Mouse (Mus musculus): Measurements from ENCODE around the gene Cyp2u1. TPM values are rescaled to one million over a fixed set of nuclear protein-coding genes. Genes with fewer than 3 reads are reported as not detected.
A peak's percentile ranks its signal among the peaks of the same experiment; 100 is the strongest.

The Cyp2u1 gene
- polyA plus RNA-seq, 1 experiment from 2014 or later: 2.3 TPM

GRCm38 (mm10) chr3:131271559-131272373 is 31.3 kb downstream of the Cyp2u1 start, which contains the start of gene Hadh:
Hadh (minus strand) TSS chr3:131272101.
- under 1% methylated on average over 54 of the region's 54 CpGs for WGBS
- H3K9ac ChIP-seq (replicated peaks; ENCODE audit: low read depth, low read length): peak within 1 kb of the TSS; percentile 59
- H3K4me2 ChIP-seq (replicated peaks; ENCODE audit: low read depth, low read length): peak within 1 kb of the TSS; percentile 64
- no peaks in the 10 kb centered on the region for H3K36me3 ChIP-seq (ENCODE audit: control insufficient read depth, insufficient read depth, low read length)
- H3K9me3 ChIP-seq (ENCODE audit: control insufficient read depth, low read depth, low read length): no peaks in the 10 kb centered on the region
- peak within 1 kb of the TSS; percentile 74; the same call in 1 of the 2 replicates for H3K27ac ChIP-seq (ENCODE audit: low read length)
- H3K4me3 ChIP-seq (ENCODE audit: low read depth, low read length): peak within 1 kb of the TSS; percentile 72
- H3K4me1 ChIP-seq (ENCODE audit: control insufficient read depth, insufficient read depth, low read length): peaks cover 10% of the 10 kb centered on the region; the same call in 1 of the 2 replicates
- ATAC-seq (ENCODE audit: insufficient number of reproducible peaks, insufficient read depth, low FRiP score, low read depth): peak; percentile 89
- no peaks in the 10 kb centered on the region for H3K27me3 ChIP-seq (ENCODE audit: control insufficient read depth, insufficient read depth, low read length)

GRCm38 (mm10) chr3:131271157-131271556 is 31.9 kb downstream of the Cyp2u1 start:
- Histone ChIP-seq H3K4me2 (replicated peaks; ENCODE audit: low read depth, low read length) (peak overlapping the region; percentile 64), H3K9ac (replicated peaks; ENCODE audit: low read depth, low read length) (peak overlapping the region; percentile 59), H3K27me3 (ENCODE audit: control insufficient read depth, insufficient read depth, low read length) (no peaks in the 10 kb centered on the region), H3K36me3 (ENCODE audit: control insufficient read depth, insufficient read depth, low read length) (no peaks in the 10 kb centered on the region), H3K9me3 (ENCODE audit: control insufficient read depth, low read depth, low read length) (no peaks in the 10 kb centered on the region), H3K4me3 (ENCODE audit: low read depth, low read length) (peak overlapping the region; percentile 72), H3K27ac (ENCODE audit: low read length) (peak overlapping the region; percentile 74; the same call in 1 of the 2 replicates), H3K4me1 (ENCODE audit: control insufficient read depth, insufficient read depth, low read length) (peaks cover 10% of the 10 kb centered on the region; the same call in 1 of the 2 replicates)
- peak; percentile 63 for ATAC-seq (ENCODE audit: insufficient number of reproducible peaks, insufficient read depth, low FRiP score, low read depth)
- WGBS: 6% methylated on average over 8 of the region's 8 CpGs

GRCm38 (mm10) chr3:131270381-131270780 is 32.6 kb downstream of the Cyp2u1 start:
- Histone ChIP-seq H3K4me2 (replicated peaks; ENCODE audit: low read depth, low read length) (peak overlapping the region; percentile 64), H3K27me3 (ENCODE audit: control insufficient read depth, insufficient read depth, low read length) (no peaks in the 10 kb centered on the region), H3K4me1 (ENCODE audit: control insufficient read depth, insufficient read depth, low read length) (peaks cover 10% of the 10 kb centered on the region; the same call in 1 of the 2 replicates), H3K9me3 (ENCODE audit: control insufficient read depth, low read depth, low read length) (no peaks in the 10 kb centered on the region), H3K9ac (replicated peaks; ENCODE audit: low read depth, low read length) (no peak overlapping the region), H3K27ac (ENCODE audit: low read length) (no peak overlapping the region), H3K4me3 (ENCODE audit: low read depth, low read length) (0 out of 2 replicates have a peak overlapping the region, but pooled peaks have one; percentile 8), H3K36me3 (ENCODE audit: control insufficient read depth, insufficient read depth, low read length) (no peaks in the 10 kb centered on the region)
- ATAC-seq (ENCODE audit: insufficient number of reproducible peaks, insufficient read depth, low FRiP score, low read depth): no peak
- WGBS: 46% methylated on average over 6 of the region's 6 CpGs

DNA sequence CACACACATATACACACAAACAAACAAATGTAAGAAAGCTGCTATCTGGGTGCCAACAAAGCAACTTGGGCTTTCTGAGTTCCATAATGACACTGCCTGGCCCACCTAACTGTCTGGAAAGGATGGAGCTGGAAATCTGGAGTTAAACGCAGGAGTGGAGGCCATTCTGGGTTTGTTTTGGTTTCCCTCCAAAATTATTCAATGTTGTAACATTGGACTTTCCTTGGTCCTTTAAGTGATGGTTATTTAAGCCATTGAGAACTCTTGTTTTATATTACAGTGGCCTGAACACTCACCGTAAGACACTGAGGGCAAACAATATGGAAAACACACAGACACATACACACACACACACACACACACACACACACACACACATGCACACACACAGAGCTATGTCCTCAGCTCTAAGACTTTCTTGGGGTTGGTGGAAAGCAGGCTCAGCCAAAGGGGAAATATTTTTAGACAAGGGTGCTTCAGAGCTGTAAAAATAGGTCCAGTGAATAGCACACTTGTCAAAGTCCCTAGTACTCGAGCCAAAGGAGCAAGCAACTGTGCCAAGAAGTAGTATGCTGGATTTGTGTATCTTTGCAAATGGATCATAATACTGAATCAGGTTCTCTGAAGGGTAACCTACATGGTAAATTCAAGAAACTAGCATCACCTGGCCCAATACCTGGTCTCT is 36.5 kb downstream of the Cyp2u1 start:
- no peaks in the 10 kb centered on the region for H3K27me3 ChIP-seq (ENCODE audit: control insufficient read depth, insufficient read depth, low read length)
- H3K36me3 ChIP-seq (ENCODE audit: control insufficient read depth, insufficient read depth, low read length): no peaks in the 10 kb centered on the region; the same call in 1 of the 2 replicates
- H3K4me3 ChIP-seq (ENCODE audit: low read depth, low read length): no peak overlapping the region
- H3K9ac ChIP-seq (replicated peaks; ENCODE audit: low read depth, low read length): no peak overlapping the region
- peaks cover 2% of the 10 kb centered on the region; the same call in 1 of the 2 replicates for H3K9me3 ChIP-seq (ENCODE audit: control insufficient read depth, low read depth, low read length)
- H3K4me1 ChIP-seq (ENCODE audit: control insufficient read depth, insufficient read depth, low read length): peaks cover 10% of the 10 kb centered on the region; the same call in 1 of the 2 replicates
- WGBS: 79% methylated on average over 3 of the region's 3 CpGs
- ATAC-seq (ENCODE audit: insufficient number of reproducible peaks, insufficient read depth, low FRiP score, low read depth): no peak
- no peak overlapping the region for H3K4me2 ChIP-seq (replicated peaks; ENCODE audit: low read depth, low read length)
- no peak overlapping the region for H3K27ac ChIP-seq (ENCODE audit: low read length)

- H3K27ac ChIP-seq (ENCODE audit: low read length): no peak overlapping the region
- peaks cover 9% of the 10 kb centered on the region; the same call in 1 of the 2 replicates for H3K9me3 ChIP-seq (ENCODE audit: control insufficient read depth, low read depth, low read length)
- H3K27me3 ChIP-seq (ENCODE audit: control insufficient read depth, insufficient read depth, low read length): no peaks in the 10 kb centered on the region
- H3K9ac ChIP-seq (replicated peaks; ENCODE audit: low read depth, low read length): no peak overlapping the region
- H3K36me3 ChIP-seq (ENCODE audit: control insufficient read depth, insufficient read depth, low read length): no peaks in the 10 kb centered on the region; the same call in 1 of the 2 replicates
- WGBS: 87% methylated on average over 8 of the region's 8 CpGs
- H3K4me1 ChIP-seq (ENCODE audit: control insufficient read depth, insufficient read depth, low read length): peaks cover 9% of the 10 kb centered on the region; the same call in 1 of the 2 replicates
- no peak overlapping the region for H3K4me2 ChIP-seq (replicated peaks; ENCODE audit: low read depth, low read length)
- H3K4me3 ChIP-seq (ENCODE audit: low read depth, low read length): no peak overlapping the region
- ATAC-seq (ENCODE audit: insufficient number of reproducible peaks, insufficient read depth, low FRiP score, low read depth): no peak
Measured at GRCm38 (mm10) chr3:131265516-131265915, 37.5 kb downstream of the Cyp2u1 start.

GRCm38 (mm10) chr3:131263766-131264486 is 39.1 kb downstream of the Cyp2u1 start:
- no peaks in the 10 kb centered on the region for H3K27me3 ChIP-seq (ENCODE audit: control insufficient read depth, insufficient read depth, low read length)
- H3K4me1 ChIP-seq (ENCODE audit: control insufficient read depth, insufficient read depth, low read length): no peaks in the 10 kb centered on the region
- peaks cover 9% of the 10 kb centered on the region; the same call in 1 of the 2 replicates for H3K9me3 ChIP-seq (ENCODE audit: control insufficient read depth, low read depth, low read length)
- H3K36me3 ChIP-seq (ENCODE audit: control insufficient read depth, insufficient read depth, low read length): no peaks in the 10 kb centered on the region; the same call in 1 of the 2 replicates
- no peak overlapping the region for H3K4me2 ChIP-seq (replicated peaks; ENCODE audit: low read depth, low read length)
- ATAC-seq (ENCODE audit: insufficient number of reproducible peaks, insufficient read depth, low FRiP score, low read depth): no peak
- H3K9ac ChIP-seq (replicated peaks; ENCODE audit: low read depth, low read length): no peak overlapping the region
- H3K27ac ChIP-seq (ENCODE audit: low read length): no peak overlapping the region
- no peak overlapping the region for H3K4me3 ChIP-seq (ENCODE audit: low read depth, low read length)
- 59% methylated on average over 15 of the region's 15 CpGs for WGBS

GRCm38 (mm10) chr3:131260418-131260817 is 42.6 kb downstream of the Cyp2u1 start:
- H3K36me3 ChIP-seq (ENCODE audit: control insufficient read depth, insufficient read depth, low read length): no peaks in the 10 kb centered on the region; the same call in 1 of the 2 replicates
- no peaks in the 10 kb centered on the region for H3K4me1 ChIP-seq (ENCODE audit: control insufficient read depth, insufficient read depth, low read length)
- no peak for ATAC-seq (ENCODE audit: insufficient number of reproducible peaks, insufficient read depth, low FRiP score, low read depth)
- 86% methylated on average over 6 of the region's 6 CpGs for WGBS
- no peak overlapping the region for H3K27ac ChIP-seq (ENCODE audit: low read length)
- no peaks in the 10 kb centered on the region for H3K27me3 ChIP-seq (ENCODE audit: control insufficient read depth, insufficient read depth, low read length)
- no peak overlapping the region for H3K4me3 ChIP-seq (ENCODE audit: low read depth, low read length)
- no peak overlapping the region for H3K9ac ChIP-seq (replicated peaks; ENCODE audit: low read depth, low read length)
- no peak overlapping the region for H3K4me2 ChIP-seq (replicated peaks; ENCODE audit: low read depth, low read length)
- H3K9me3 ChIP-seq (ENCODE audit: control insufficient read depth, low read depth, low read length): peaks cover 9% of the 10 kb centered on the region; the same call in 1 of the 2 replicates
